Mouse (Mus musculus): ENCODE results near the gene Trim65. TPM values are rescaled to one million over a fixed set of nuclear protein-coding genes. Genes with fewer than 3 reads are reported as not detected.

The Trim65 gene
- total and polyA plus RNA-seq, 2 experiments from 2014 or later, result 2.4 to 9.6 TPM

DNA sequence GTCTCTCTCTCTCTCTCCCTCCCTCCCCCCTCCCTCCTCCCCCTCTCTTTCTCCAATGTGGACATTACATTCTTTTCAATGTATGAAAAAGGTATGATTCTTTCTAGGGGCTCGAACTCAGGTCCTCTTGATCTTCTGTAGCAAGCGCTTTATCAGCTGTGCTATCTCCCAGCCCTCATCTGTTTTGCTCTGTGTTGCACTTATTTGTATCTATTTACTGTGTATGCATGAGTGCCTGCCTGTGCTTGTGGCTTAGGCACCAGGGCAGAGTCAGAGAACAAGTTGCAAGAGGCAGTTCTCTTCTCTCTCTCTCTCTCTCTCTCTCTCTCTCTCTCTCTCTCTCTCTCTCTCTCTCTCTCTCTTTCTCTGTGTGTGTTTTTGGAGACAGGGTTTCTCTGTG lies 25.9 kb downstream of the Trim65 start:
- H3K9ac ChIP-seq (replicated peaks; ENCODE audit: low read length), result no peak overlapping the region
- DNase-seq (ENCODE audit: low spot score), result no peak
- WGBS, result 98% methylated on average over 2 of the region's 2 CpGs
- TF ChIP-seq CTCF (IDR thresholded peaks at IDR 0.05; ENCODE audit: low read depth), result no peak
- H3K4me2 ChIP-seq (ENCODE audit: low read depth, low read length), result no peak overlapping the region
- ATAC-seq, result no peak
- no peak overlapping the region for H3K27ac ChIP-seq
- no peaks in the 10 kb centered on the region for H3K36me3 ChIP-seq (ENCODE audit: insufficient read depth, low read length)
- H3K4me3 ChIP-seq (ENCODE audit: low read length), result no peak overlapping the region
- H3K27me3 ChIP-seq (ENCODE audit: insufficient read depth, low read length), result peaks cover 26% of the 10 kb centered on the region; the same call in 1 of the 2 replicates
- 0 out of 2 replicates have a peak, but pooled peaks cover 15% of the 10 kb centered on the region for H3K4me1 ChIP-seq (ENCODE audit: insufficient read depth, low read length)
- H3K9me3 ChIP-seq (ENCODE audit: low read length), result no peaks in the 10 kb centered on the region

DNA sequence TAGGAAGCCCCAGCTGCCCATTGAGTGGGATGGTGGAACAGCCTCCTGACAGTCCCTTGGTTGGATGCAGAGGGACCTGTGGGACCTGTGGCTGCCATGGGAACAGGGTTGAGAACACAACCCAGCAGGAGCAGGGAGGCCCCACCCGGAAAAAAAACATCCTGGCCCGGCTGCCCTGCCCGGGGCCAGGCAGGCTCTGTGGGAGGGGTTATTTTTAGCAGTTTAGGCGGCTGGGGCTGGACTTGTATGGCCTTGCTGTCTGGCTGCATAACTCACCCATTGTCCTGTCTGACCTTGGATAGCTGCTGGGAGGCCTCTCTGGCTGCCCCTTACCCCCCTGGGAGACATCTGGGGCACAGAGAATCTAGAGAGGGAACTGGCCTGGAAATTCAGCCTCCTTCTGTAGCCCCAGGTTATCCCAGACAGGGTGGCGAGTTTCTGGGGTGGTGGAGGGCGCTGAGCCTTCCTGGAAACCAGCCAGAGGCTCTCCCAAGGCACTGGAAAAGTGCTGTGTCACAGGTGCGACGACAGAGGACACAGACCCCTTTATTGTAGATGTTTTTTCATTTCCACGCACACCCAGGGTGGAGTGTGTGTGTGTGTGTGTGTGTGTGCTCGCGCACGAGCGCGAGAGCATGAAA lies 26.8 kb downstream of the Trim65 start:
- H3K4me2 ChIP-seq (ENCODE audit: low read depth, low read length), result no peak overlapping the region
- 0 out of 2 replicates have a peak, but pooled peaks cover 12% of the 10 kb centered on the region for H3K4me1 ChIP-seq (ENCODE audit: insufficient read depth, low read length)
- H3K4me3 ChIP-seq (ENCODE audit: low read length), result no peak overlapping the region
- no peak for ATAC-seq
- H3K36me3 ChIP-seq (ENCODE audit: insufficient read depth, low read length), result no peaks in the 10 kb centered on the region
- no peak for TF ChIP-seq CTCF (IDR thresholded peaks at IDR 0.05; ENCODE audit: low read depth)
- no peaks in the 10 kb centered on the region for H3K9me3 ChIP-seq (ENCODE audit: low read length)
- H3K27ac ChIP-seq, result peak overlapping the region; percentile 48; the same call in 1 of the 2 replicates
- no peak for DNase-seq (ENCODE audit: low spot score)
- peaks cover 19% of the 10 kb centered on the region; the same call in 1 of the 2 replicates for H3K27me3 ChIP-seq (ENCODE audit: insufficient read depth, low read length)
- no peak overlapping the region for H3K9ac ChIP-seq (replicated peaks; ENCODE audit: low read length)
- WGBS, result 39% methylated on average over 14 of the region's 14 CpGs

DNA sequence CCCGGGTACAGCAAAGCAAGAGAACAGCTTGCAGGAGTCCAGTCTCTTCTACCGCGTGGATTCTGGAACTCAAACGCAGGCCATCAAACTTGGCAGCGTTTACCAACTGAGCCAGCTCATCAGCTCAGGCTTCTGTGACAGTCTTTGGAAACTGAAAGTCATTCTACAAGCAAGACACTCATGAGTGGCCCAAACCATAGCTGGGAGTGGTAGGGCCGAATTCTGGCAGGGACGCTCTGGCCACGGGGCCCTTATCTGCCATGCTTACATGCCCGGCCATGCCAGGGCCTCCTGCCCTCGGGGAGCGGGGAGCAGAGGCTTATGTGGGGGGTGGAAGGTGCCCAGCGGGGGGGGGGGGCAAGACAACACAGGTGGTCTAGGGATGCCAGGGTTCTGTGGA lies 27.4 kb downstream of the Trim65 start:
- 61% methylated on average over 12 of the region's 12 CpGs for WGBS
- Histone ChIP-seq H3K9me3 (ENCODE audit: low read length) (no peaks in the 10 kb centered on the region), H3K4me1 (ENCODE audit: insufficient read depth, low read length) (0 out of 2 replicates have a peak, but pooled peaks cover 12% of the 10 kb centered on the region), H3K4me2 (ENCODE audit: low read depth, low read length) (no peak overlapping the region), H3K4me3 (ENCODE audit: low read length) (no peak overlapping the region), H3K36me3 (ENCODE audit: insufficient read depth, low read length) (no peaks in the 10 kb centered on the region), H3K27ac (peak overlapping the region; percentile 48; the same call in 1 of the 2 replicates), H3K27me3 (ENCODE audit: insufficient read depth, low read length) (peaks cover 13% of the 10 kb centered on the region; the same call in 1 of the 2 replicates), H3K9ac (replicated peaks; ENCODE audit: low read length) (no peak overlapping the region)
- DNase-seq (ENCODE audit: low spot score) (no peak), ATAC-seq (no peak)
- no peak for TF ChIP-seq CTCF (IDR thresholded peaks at IDR 0.05; ENCODE audit: low read depth)

DNA sequence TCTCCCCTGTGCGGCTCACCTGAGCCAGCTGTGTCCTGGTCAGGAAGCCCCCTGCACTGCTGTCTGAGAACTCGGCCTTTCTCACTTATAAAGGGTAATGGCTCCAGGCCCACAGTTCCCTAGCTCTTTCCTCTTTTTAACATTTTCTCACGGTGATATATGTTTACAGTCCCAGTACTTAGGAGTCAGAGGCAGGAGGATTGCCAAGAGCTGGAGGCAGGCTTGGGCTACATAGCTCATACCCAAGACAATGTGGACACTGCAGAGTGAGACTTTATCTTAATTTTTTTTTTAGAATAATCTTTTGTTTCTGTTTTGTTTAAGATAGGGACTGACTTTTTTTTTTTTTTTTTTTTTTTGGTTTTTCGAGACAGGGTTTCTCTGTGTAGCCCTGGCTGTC lies 28.5 kb downstream of the Trim65 start:
- 0 out of 2 replicates have a peak, but pooled peaks cover 7% of the 10 kb centered on the region for H3K4me1 ChIP-seq (ENCODE audit: insufficient read depth, low read length)
- H3K27ac ChIP-seq, result peak overlapping the region; percentile 78
- no peak overlapping the region for H3K4me3 ChIP-seq (ENCODE audit: low read length)
- no peaks in the 10 kb centered on the region for H3K9me3 ChIP-seq (ENCODE audit: low read length)
- H3K27me3 ChIP-seq (ENCODE audit: insufficient read depth, low read length), result 0 out of 2 replicates have a peak, but pooled peaks cover 2% of the 10 kb centered on the region
- WGBS, result 39% methylated on average over 3 of the region's 4 CpGs
- TF ChIP-seq CTCF (IDR thresholded peaks at IDR 0.05; ENCODE audit: low read depth), result no peak
- 0 out of 2 replicates have a peak overlapping the region, but pooled peaks have one; percentile 3 for H3K9ac ChIP-seq (replicated peaks; ENCODE audit: low read length)
- H3K4me2 ChIP-seq (ENCODE audit: low read depth, low read length), result no peak overlapping the region
- no peaks in the 10 kb centered on the region for H3K36me3 ChIP-seq (ENCODE audit: insufficient read depth, low read length)
- DNase-seq (ENCODE audit: low spot score) (no peak), ATAC-seq (no peak)

DNA sequence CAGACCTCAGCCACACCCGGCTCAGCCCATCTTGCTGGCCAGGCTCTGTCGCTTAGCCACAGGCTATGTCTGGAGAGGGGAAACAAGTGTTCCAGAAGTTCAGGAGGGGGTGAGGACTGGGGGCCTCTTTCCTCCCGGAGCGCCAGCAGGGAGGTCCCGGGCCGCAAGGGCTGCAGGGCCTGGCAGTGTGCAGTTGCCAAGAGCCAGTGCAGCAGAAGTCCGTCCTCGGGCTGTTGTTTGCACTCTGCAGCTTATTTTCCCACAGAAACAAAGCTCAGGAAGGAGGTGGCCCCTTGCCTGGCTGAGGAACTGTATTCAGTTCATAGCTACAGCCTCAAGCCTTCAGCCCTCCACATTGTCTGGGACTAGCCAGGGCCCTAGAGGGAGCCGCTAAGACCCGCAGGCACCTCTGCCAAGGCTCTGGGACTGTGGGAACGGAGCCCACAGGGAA lies 29.0 kb downstream of the Trim65 start:
- 0 out of 2 replicates have a peak, but pooled peaks cover 6% of the 10 kb centered on the region for H3K4me1 ChIP-seq (ENCODE audit: insufficient read depth, low read length)
- H3K27ac ChIP-seq, result peak overlapping the region; percentile 78
- H3K27me3 ChIP-seq (ENCODE audit: insufficient read depth, low read length), result no peaks in the 10 kb centered on the region
- ATAC-seq (peak; percentile 85; the same call in 1 of the 2 replicates), DNase-seq (ENCODE audit: low spot score) (peak; percentile 69)
- WGBS, result 17% methylated on average over 11 of the region's 11 CpGs
- H3K36me3 ChIP-seq (ENCODE audit: insufficient read depth, low read length), result no peaks in the 10 kb centered on the region
- TF ChIP-seq CTCF (IDR thresholded peaks at IDR 0.05; ENCODE audit: low read depth), result no peak; the same call in 1 of the 2 replicates
- no peaks in the 10 kb centered on the region for H3K9me3 ChIP-seq (ENCODE audit: low read length)
- 0 out of 2 replicates have a peak overlapping the region, but pooled peaks have one; percentile 3 for H3K9ac ChIP-seq (replicated peaks; ENCODE audit: low read length)
- H3K4me2 ChIP-seq (ENCODE audit: low read depth, low read length), result no peak overlapping the region
- no peak overlapping the region for H3K4me3 ChIP-seq (ENCODE audit: low read length)

DNA sequence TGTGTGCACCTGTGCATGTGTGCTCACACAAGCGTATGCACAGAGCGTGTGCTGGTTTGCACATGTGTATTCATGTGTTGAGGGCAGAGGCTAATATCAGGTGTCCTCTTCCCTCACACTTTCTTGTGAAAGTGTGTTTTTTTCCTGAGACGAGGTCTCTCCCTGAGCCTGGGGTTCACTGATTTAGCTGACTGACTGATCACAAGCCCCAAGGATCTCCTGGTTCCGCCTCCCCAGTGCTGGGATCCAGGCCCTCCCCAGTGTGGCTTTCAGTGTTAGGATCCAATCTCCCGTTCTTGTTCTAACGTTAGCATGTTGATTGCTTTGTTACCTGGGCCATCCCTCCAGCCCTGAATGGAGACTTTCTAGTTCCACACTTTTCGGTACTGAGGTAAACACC lies 30.1 kb downstream of the Trim65 start:
- ATAC-seq, result no peak
- Histone ChIP-seq H3K9ac (replicated peaks; ENCODE audit: low read length) (no peak overlapping the region), H3K4me2 (ENCODE audit: low read depth, low read length) (no peak overlapping the region), H3K4me1 (ENCODE audit: insufficient read depth, low read length) (0 out of 2 replicates have a peak, but pooled peaks cover 6% of the 10 kb centered on the region), H3K9me3 (ENCODE audit: low read length) (no peaks in the 10 kb centered on the region), H3K36me3 (ENCODE audit: insufficient read depth, low read length) (no peaks in the 10 kb centered on the region), H3K27ac (peak overlapping the region; percentile 78; the same call in 1 of the 2 replicates), H3K4me3 (ENCODE audit: low read length) (no peak overlapping the region), H3K27me3 (ENCODE audit: insufficient read depth, low read length) (no peaks in the 10 kb centered on the region)
- WGBS, result 82% methylated on average over 7 of the region's 7 CpGs
- DNase-seq (ENCODE audit: low spot score), result no peak
- TF ChIP-seq CTCF (IDR thresholded peaks at IDR 0.05; ENCODE audit: low read depth), result no peak

DNA sequence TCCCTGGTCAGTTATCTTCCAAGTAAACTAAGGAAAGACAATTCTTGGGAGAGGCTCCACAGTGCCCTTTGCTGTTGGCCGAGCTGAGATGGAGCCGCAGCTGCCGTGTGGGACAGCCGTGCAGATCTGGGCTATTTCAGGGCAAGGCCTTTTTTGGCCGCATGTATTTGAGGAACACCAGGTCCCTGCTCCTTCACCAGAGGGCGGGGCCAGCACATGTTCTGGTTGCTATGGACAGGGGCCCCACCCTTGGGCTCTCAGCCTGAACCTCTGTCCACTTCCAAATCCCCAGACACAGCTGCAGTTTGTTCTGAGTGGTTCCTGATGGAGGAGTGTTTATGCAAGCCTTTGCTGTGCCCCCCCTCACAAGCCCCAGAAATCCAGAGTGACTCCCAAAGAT lies 30.5 kb downstream of the Trim65 start:
- DNase-seq (ENCODE audit: low spot score), result no peak
- 78% methylated on average over 6 of the region's 6 CpGs for WGBS

More for the DNA sequence above, 30.5 kb downstream of the Trim65 start:
- no peaks in the 10 kb centered on the region for H3K36me3 ChIP-seq (ENCODE audit: insufficient read depth, low read length)
- H3K27me3 ChIP-seq (ENCODE audit: insufficient read depth, low read length), result no peaks in the 10 kb centered on the region
- TF ChIP-seq CTCF (IDR thresholded peaks at IDR 0.05; ENCODE audit: low read depth), result no peak
- H3K4me3 ChIP-seq (ENCODE audit: low read length), result no peak overlapping the region
- no peaks in the 10 kb centered on the region for H3K9me3 ChIP-seq (ENCODE audit: low read length)
- no peak overlapping the region for H3K27ac ChIP-seq
- H3K4me1 ChIP-seq (ENCODE audit: insufficient read depth, low read length), result 0 out of 2 replicates have a peak, but pooled peaks cover 6% of the 10 kb centered on the region
- ATAC-seq, result no peak
- H3K4me2 ChIP-seq (ENCODE audit: low read depth, low read length), result no peak overlapping the region
- no peak overlapping the region for H3K9ac ChIP-seq (replicated peaks; ENCODE audit: low read length)

Measured in hindbrain, postnatal 0 days (tissue).